Mouse (Mus musculus) Muller cell, postnatal 12 days (primary cell): ENCODE results near the gene Nlgn2.
"Not testable (repeated sequence)": the region's sequence is repeated elsewhere in the genome, so short reads cannot be mapped to it uniquely, and the experiment has no call there.

Source experiments
- DNase-seq: peaks from one replicate; pipeline ENCODE4 v3.0.0-alpha.2; 2015; ENCODE audit errors: inconsistent ontology term

Gene Nlgn2

DNA sequence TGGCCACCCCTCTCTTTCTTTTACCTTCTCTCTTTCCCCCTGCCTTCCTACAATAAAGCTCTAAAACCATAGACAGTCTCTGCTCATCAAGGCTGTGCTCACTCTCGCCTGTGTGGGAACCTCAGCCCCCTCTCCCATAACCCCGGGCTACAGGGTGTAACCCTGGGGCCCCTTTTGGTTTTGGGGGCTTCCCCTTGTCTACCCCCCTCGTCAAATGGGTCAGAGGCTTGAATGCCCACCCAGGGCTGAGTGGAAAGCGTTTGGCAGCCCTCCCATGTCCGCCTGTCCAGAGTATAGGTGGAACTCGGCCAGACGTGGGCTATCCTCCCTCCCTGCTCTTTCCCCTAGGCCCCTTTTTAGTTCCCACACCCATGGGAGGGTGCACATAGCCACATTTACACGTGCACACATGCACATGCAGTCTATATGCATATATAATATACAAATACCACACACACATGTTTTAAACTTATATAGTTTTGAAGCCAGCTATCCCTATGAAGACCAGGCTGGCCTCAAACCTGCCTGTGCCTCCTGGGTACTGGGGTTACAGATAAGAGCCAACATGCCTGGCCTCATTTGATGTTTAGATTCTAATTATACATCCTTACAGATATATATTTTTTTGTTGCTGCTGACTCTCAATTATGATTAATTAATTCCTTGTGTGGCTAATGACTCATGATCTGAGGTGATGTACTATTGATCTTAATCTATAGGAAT, 26.7 kb upstream of the Nlgn2 start:
- no peak for DNase-seq

DNA sequence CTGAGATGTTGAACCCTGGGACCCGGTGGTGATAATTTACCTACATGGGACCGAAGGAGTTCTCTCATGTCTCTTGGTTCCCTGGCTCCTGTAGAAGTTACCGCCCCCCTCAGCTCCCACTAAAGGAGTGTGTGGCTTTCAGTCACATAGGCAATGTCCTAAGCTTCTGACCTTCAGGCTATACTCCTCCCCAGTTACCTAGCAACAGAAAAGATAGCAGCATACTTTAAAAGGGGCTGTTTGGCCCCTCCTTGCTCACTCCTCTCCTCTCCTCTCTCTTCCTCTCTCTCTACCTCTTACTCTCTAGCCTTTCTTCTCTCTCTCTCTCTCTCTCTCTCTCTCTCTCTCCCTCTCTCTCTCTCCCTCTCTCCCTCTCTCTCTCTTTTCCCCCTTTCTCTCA, 26.1 kb upstream of the Nlgn2 start:
- not testable (repeated sequence) for DNase-seq

DNA sequence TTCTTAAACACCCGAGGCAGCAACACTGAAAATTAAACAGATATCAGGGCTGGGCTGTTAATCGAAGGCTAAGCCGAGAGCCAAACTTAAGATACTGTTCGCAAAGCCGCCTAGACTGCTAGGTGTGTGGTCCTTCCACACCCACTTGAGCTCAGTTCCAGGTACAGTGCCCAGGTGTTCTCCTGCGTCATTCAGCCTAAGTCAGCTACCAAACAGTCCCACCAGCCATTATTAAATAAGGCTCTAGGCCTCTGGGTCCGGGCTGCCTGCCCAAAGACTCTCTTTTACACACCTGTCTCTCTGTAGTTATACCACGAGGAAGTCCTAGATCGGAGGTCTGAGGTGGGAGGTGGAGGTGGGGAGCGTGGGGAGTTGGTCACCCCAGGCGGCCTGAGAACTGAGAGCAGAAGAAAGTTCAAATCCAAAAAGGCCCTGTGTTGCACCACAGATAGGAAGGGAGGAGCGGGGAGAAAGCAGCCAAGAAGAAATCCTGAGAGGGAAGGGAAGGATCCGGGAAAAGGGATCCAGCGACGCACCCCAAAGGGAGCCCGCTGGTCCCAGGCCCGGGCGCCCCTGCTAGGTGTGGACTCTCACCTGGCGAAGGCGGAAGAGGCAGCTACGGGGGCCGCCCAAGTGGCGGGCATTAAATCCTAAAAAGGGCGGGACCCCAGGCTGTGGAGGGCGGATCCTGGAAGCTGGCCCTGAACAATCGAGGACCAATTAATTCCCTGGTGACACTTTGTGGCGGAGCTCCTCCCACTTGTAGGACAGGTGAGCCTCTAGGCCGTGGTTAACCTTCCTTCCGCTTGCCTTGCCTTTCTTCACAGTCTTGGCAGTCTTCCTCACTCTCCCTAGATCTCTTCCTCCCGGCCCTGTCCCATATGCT, 20.8 kb upstream of the Nlgn2 start, which contains the start of gene Tnk1:
Gene Tnk1, minus strand, starts transcription at position 618 of the 886 bp plus-strand sequence.
- no peak for DNase-seq

DNA sequence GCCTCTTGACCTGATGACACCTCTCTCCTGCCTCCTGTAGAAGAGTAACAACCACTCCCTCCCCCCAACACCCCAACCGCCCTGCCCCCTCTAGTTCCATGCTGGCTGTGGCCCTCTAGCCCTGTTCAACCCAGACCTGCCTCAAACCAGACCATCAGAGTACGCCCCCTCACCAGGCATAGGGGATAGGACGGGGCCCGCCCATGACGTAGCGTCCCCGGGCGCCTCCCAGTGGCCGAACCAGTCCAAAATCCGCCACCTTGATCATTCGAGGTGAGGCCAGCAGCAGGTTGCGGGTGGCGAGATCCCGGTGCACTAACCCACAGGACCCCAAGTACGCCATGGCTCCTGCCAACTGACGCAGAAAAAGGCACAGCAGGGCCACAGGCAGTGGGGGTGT, 17.8 kb upstream of the Nlgn2 start:
- DNase-seq, result peak; percentile 22

- no peak for DNase-seq
These were observed 17.1 kb upstream of the Nlgn2 start for GRCm38 (mm10) chr11:69854680-69855079.

DNA sequence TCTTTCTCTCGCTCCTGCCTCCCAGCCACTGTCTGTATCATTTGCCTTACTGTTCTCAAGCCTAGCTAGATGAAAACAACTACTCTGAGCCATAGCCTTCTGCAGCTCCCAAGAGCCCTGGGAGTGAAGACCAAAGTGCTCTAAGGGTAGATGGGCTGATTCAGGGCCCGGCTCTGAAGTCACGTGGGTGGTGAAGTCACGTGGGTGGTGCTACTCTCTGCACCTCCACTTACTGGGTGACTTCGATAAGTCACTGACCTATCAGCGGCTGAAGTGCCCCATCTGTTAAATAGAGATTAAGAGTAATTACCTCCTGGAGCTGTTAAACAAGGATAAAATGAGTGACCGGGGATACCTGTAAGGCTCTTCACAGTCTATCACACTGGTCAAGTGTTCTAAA, 16.4 kb upstream of the Nlgn2 start:
- no peak for DNase-seq

- no peak for DNase-seq
These were observed 13.2 kb upstream of the Nlgn2 start for GRCm38 (mm10) chr11:69850754-69851153.

GRCm38 (mm10) chr11:69849884-69850283, 12.3 kb upstream of the Nlgn2 start:
- DNase-seq, result no peak

- DNase-seq, result no peak
These were observed 11.5 kb upstream of the Nlgn2 start for GRCm38 (mm10) chr11:69849128-69849527.

- no peak for DNase-seq
These were observed 10.4 kb upstream of the Nlgn2 start for GRCm38 (mm10) chr11:69848021-69848420.

GRCm38 (mm10) chr11:69846738-69847688, 9.4 kb upstream of the Nlgn2 start:
- DNase-seq, result peak; percentile 42

GRCm38 (mm10) chr11:69846198-69846680, 8.7 kb upstream of the Nlgn2 start, which contains the start of gene Plscr3:
Gene Plscr3, plus strand, starts transcription at chr11:69846376.
- DNase-seq, result peak; percentile 95

DNA sequence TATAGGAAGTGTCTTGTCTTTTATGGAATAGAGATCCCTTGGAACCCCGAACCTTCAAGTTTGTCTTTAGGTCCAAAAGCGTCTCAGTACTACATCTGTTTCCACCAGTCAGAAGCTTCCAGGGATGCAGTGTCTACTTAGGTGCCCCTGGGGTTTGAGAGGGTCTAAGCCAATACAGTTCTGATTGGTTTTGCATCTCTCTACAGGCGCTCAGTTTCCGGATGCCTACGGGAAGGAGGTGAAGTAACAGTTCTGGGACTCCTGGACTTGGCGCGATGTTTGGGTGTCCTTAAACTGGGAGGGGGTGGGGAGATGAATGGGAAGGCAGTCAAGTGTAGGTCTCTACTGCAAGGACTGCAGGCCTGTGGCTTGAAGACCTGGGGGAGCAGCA, 1.1 kb upstream of the Nlgn2 start:
- no peak for DNase-seq

DNA sequence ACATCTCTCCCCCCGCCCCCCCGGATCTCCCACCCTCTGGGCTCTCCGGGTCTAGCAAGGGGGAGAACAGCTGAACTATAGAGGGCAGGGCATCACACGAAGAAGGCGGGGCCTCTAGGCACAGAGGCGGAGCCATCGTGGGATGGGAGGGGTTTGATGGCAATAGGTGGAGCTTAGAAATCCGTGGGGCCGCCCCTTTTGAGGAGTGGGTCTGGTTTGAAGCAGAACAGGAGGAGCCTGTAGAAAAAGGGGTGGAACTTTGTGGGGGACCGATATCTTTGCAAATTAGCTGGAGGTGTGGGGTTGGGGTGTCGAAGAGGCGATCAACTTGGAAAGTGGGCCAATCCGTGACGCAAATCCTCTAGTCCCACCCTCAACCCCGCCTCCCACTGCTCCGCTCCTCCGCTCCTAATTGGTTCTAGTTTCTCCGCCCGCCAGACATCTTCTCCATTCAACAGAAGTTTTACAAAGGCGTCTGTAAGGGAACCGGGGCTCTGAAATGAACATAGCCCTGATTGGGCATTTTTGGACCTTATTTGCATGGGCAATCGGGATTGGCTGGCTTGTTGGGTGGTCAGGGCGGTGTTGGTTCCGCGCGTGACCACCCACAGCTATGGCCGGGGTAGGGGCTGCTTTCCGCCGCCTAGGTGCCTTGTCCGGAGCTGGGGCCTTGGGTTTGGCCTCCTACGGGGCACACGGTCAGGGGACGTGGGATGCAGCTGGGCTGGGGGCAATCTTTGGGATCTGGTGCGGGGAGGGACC, 549 bp upstream of the Nlgn2 start, which contains the start of gene Tmem256:
Gene Tmem256, plus strand, starts transcription at position 563 of the 762 bp plus-strand sequence.
- peak; percentile 99 for DNase-seq

- DNase-seq, result peak; percentile 64
These were observed 644 bp downstream of the Nlgn2 start for GRCm38 (mm10) chr11:69836703-69837576.

DNA sequence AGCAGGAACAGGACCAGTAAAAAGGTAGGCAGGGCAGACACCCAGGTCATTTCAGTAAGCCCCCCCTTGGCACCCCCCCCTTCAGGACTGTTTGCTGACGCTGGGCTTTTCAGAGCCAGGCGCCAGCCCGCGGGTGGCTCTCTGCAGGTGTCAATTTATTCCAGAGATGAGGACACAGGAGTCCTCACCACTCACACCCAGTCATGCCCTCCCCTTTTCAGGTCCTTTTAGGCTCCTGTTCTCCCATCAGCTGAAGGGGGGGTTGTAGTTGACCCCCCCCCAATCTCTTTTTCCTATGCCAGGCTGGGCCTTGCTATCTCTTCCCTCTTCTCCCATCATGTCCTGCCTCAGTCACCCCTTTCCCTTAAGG, 1.6 kb downstream of the Nlgn2 start:
- DNase-seq, result no peak

DNA sequence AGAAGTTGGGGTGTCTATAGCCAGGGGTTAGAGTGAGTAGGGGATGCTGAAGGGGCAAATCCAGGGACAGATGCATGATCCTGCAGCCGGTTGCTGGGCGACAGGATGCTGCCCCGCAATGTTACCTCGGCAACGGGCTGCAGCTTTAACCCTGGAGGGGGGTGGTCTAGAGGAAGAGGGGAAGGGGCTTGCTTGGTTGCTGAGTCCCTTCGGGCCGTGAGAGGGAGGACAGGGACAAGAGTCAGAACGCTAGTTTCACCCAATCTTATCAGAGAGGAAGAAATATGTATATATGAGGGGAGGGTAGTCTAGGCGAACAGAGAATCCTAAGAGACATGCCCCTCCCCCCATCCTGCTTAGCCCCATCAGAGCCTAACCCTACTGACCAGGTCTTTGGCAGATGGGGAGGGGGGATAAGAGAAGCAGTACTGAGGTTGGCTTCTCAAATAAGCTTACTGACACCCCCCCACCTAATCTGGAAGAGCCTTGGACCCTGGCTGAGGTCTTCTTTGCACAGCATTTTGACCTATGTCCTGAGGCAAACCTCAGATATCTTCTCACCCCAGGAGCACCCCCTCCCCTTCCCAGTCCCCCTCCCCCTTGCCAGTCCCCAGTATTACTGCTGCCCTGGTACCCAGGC, 2.1 kb downstream of the Nlgn2 start:
- DNase-seq, result peak; percentile 5

GRCm38 (mm10) chr11:69834001-69834549, 3.5 kb downstream of the Nlgn2 start:
- peak; percentile 19 for DNase-seq

DNA sequence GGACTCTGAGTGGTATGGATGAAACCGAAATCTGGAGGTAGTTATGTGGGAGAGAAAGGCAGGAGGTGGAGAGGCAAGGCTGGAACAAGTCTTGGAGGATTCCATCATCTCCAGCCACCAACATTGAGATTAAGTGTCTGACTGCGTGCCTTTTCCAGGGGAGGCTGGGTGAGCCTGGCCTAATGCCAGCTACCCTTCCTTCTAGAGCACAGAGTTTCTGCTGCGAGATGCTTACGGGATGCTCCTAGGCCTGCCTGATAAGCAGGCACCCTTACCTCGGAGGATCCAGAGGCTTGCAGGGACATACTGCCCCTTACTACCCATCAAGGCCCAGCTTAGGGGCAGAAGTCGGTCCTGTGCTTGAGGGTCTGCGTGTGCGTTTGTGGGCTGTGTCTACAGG, 4.0 kb downstream of the Nlgn2 start:
- DNase-seq, result no peak
